Mouse (Mus musculus): Measurements from ENCODE around the gene Tmem216. TPM values are rescaled to one million over a fixed set of nuclear protein-coding genes. Genes with fewer than 3 reads are reported as not detected.
"Not testable (repeated sequence)": the region's sequence is repeated elsewhere in the genome, so short reads cannot be mapped to it uniquely, and the experiment has no call there.

Tmem216 gene
- polyA plus RNA-seq, 1 experiment from 2014 or later, result 47.8 TPM

- Histone ChIP-seq H3K36me3 (no peaks in the 10 kb centered on the region), H3K27ac (replicated peaks) (no peak overlapping the region), H3K27me3 (no peaks in the 10 kb centered on the region), H3K9ac (replicated peaks) (no peak overlapping the region), H3K9me3 (no peaks in the 10 kb centered on the region), H3K4me2 (replicated peaks) (no peak overlapping the region), H3K4me3 (no peak overlapping the region), H3K4me1 (no peaks in the 10 kb centered on the region)
- 73% methylated on average over 6 of the region's 6 CpGs for WGBS
- no peak for ATAC-seq (replicated peaks)
These were observed 5.7 kb upstream of the Tmem216 start for GRCm38 (mm10) chr19:10561558-10562314.

- Histone ChIP-seq H3K36me3 (no peaks in the 10 kb centered on the region), H3K9ac (replicated peaks) (no peak overlapping the region), H3K4me3 (no peak overlapping the region), H3K27me3 (no peaks in the 10 kb centered on the region), H3K4me2 (replicated peaks) (no peak overlapping the region), H3K9me3 (no peaks in the 10 kb centered on the region), H3K27ac (replicated peaks) (no peak overlapping the region), H3K4me1 (peaks cover 9% of the 10 kb centered on the region)
- no peak for ATAC-seq (replicated peaks)
- WGBS, result 37% methylated on average over 5 of the region's 5 CpGs
These were observed 4.1 kb upstream of the Tmem216 start for GRCm38 (mm10) chr19:10560108-10560507.

- H3K27ac ChIP-seq (replicated peaks); H3K27me3 ChIP-seq; ATAC-seq (replicated peaks); H3K9ac ChIP-seq (replicated peaks); H3K9me3 ChIP-seq; H3K4me2 ChIP-seq (replicated peaks); H3K4me3 ChIP-seq; H3K36me3 ChIP-seq: not testable (repeated sequence)
- 74% methylated on average over 4 of the region's 4 CpGs for WGBS
- H3K4me1 ChIP-seq, result peaks cover 21% of the 10 kb centered on the region
These were observed 1.9 kb upstream of the Tmem216 start for GRCm38 (mm10) chr19:10557837-10558375.

- no peak overlapping the region for H3K9ac ChIP-seq (replicated peaks)
- ATAC-seq (replicated peaks), result no peak
- no peaks in the 10 kb centered on the region for H3K36me3 ChIP-seq
- WGBS, result 65% methylated on average over 2 of the region's 2 CpGs
- H3K9me3 ChIP-seq, result no peaks in the 10 kb centered on the region
- H3K27me3 ChIP-seq, result no peaks in the 10 kb centered on the region
- no peak overlapping the region for H3K27ac ChIP-seq (replicated peaks)
- no peak overlapping the region for H3K4me2 ChIP-seq (replicated peaks)
- H3K4me3 ChIP-seq, result no peak overlapping the region
- H3K4me1 ChIP-seq, result peaks cover 21% of the 10 kb centered on the region
These were observed 1.4 kb upstream of the Tmem216 start for GRCm38 (mm10) chr19:10557430-10557829.

GRCm38 (mm10) chr19:10557001-10557400 lies 963 bp upstream of the Tmem216 start:
- Histone ChIP-seq H3K27me3 (no peaks in the 10 kb centered on the region), H3K4me1 (peaks cover 21% of the 10 kb centered on the region), H3K9me3 (no peaks in the 10 kb centered on the region), H3K36me3 (peaks cover 2% of the 10 kb centered on the region), H3K4me2 (replicated peaks) (no peak overlapping the region), H3K9ac (replicated peaks) (no peak overlapping the region), H3K4me3 (no peak overlapping the region), H3K27ac (replicated peaks) (no peak overlapping the region)
- 61% methylated on average over 2 of the region's 2 CpGs for WGBS
- no peak for ATAC-seq (replicated peaks)

- Histone ChIP-seq H3K36me3 (peaks cover 87% of the 10 kb centered on the region), H3K9ac (replicated peaks) (no peak overlapping the region), H3K9me3 (no peaks in the 10 kb centered on the region), H3K4me1 (no peaks in the 10 kb centered on the region), H3K4me2 (replicated peaks) (no peak overlapping the region), H3K4me3 (no peak overlapping the region), H3K27me3 (no peaks in the 10 kb centered on the region), H3K27ac (replicated peaks) (no peak overlapping the region)
- 96% methylated on average over 5 of the region's 5 CpGs for WGBS
- no peak for ATAC-seq (replicated peaks)
These were observed 16.6 kb downstream of the Tmem216 start for GRCm38 (mm10) chr19:10539454-10539853.

- Histone ChIP-seq H3K9me3 (no peaks in the 10 kb centered on the region), H3K36me3 (peaks cover 52% of the 10 kb centered on the region), H3K27ac (replicated peaks) (no peak overlapping the region), H3K4me2 (replicated peaks) (no peak overlapping the region), H3K27me3 (no peaks in the 10 kb centered on the region), H3K4me1 (peaks cover 23% of the 10 kb centered on the region), H3K9ac (replicated peaks) (no peak overlapping the region), H3K4me3 (no peak overlapping the region)
- WGBS, result 93% methylated on average over 1 of the region's 1 CpGs
- ATAC-seq (replicated peaks), result no peak
These were observed 26.0 kb downstream of the Tmem216 start for GRCm38 (mm10) chr19:10530082-10530481.

- under 1% methylated on average over 11 of the region's 11 CpGs for WGBS
- H3K4me2 ChIP-seq (replicated peaks), result peak within 1 kb of the TSS; percentile 70
- H3K4me3 ChIP-seq, result peak within 1 kb of the TSS; percentile 83
- peaks cover 18% of the 10 kb centered on the region for H3K36me3 ChIP-seq
- peak within 1 kb of the TSS; percentile 96 for H3K9ac ChIP-seq (replicated peaks)
- no peak for ATAC-seq (replicated peaks)
- H3K27ac ChIP-seq (replicated peaks), result peak within 1 kb of the TSS; percentile 94
- H3K9me3 ChIP-seq, result no peaks in the 10 kb centered on the region
- H3K27me3 ChIP-seq, result no peaks in the 10 kb centered on the region
- H3K4me1 ChIP-seq, result peaks cover 37% of the 10 kb centered on the region
These were observed 30.1 kb downstream of the Tmem216 start, which contains the start of gene Sdhaf2 for GRCm38 (mm10) chr19:10525910-10526309. Gene Sdhaf2 (minus strand): TSS chr19:10526142.

GRCm38 (mm10) chr19:10525106-10525901 lies 30.7 kb downstream of the Tmem216 start, which contains the start of gene Cpsf7:
Gene Cpsf7 (plus strand): TSS chr19:10525266.
- Histone ChIP-seq H3K9me3 (no peaks in the 10 kb centered on the region), H3K4me1 (peaks cover 37% of the 10 kb centered on the region), H3K9ac (replicated peaks) (peak within 1 kb of the TSS; percentile 96), H3K4me3 (peak within 1 kb of the TSS; percentile 83), H3K4me2 (replicated peaks) (peak within 1 kb of the TSS; percentile 70), H3K27ac (replicated peaks) (peak within 1 kb of the TSS; percentile 94), H3K36me3 (peaks cover 12% of the 10 kb centered on the region), H3K27me3 (no peaks in the 10 kb centered on the region)
- WGBS, result under 1% methylated on average over 87 of the region's 93 CpGs
- ATAC-seq (replicated peaks), result peak; percentile 96

- no peak for ATAC-seq (replicated peaks)
- WGBS, result 2% methylated on average over 19 of the region's 19 CpGs
- Histone ChIP-seq H3K4me3 (peak overlapping the region; percentile 83), H3K27me3 (no peaks in the 10 kb centered on the region), H3K4me2 (replicated peaks) (peak overlapping the region; percentile 70), H3K4me1 (peaks cover 37% of the 10 kb centered on the region), H3K27ac (replicated peaks) (peak overlapping the region; percentile 94), H3K36me3 (peaks cover 6% of the 10 kb centered on the region), H3K9me3 (no peaks in the 10 kb centered on the region), H3K9ac (replicated peaks) (peak overlapping the region; percentile 96)
These were observed 31.3 kb downstream of the Tmem216 start for GRCm38 (mm10) chr19:10524784-10525105.

- no peaks in the 10 kb centered on the region for H3K9me3 ChIP-seq
- peak overlapping the region; percentile 70 for H3K4me2 ChIP-seq (replicated peaks)
- no peak overlapping the region for H3K4me3 ChIP-seq
- ATAC-seq (replicated peaks), result no peak
- H3K27ac ChIP-seq (replicated peaks), result no peak overlapping the region
- H3K36me3 ChIP-seq, result peaks cover 6% of the 10 kb centered on the region
- 87% methylated on average over 5 of the region's 5 CpGs for WGBS
- H3K9ac ChIP-seq (replicated peaks), result no peak overlapping the region
- no peaks in the 10 kb centered on the region for H3K27me3 ChIP-seq
- peaks cover 37% of the 10 kb centered on the region for H3K4me1 ChIP-seq
These were observed 32.5 kb downstream of the Tmem216 start for GRCm38 (mm10) chr19:10523483-10524080.

GRCm38 (mm10) chr19:10521926-10522325 lies 34.1 kb downstream of the Tmem216 start:
- ATAC-seq (replicated peaks), result no peak
- WGBS, result 94% methylated on average over 1 of the region's 1 CpGs
- H3K4me1 ChIP-seq, result peaks cover 24% of the 10 kb centered on the region
- no peak overlapping the region for H3K9ac ChIP-seq (replicated peaks)
- H3K36me3 ChIP-seq, result peaks cover 3% of the 10 kb centered on the region; the same call in 1 of the 2 replicates
- H3K27ac ChIP-seq (replicated peaks), result no peak overlapping the region
- H3K27me3 ChIP-seq, result no peaks in the 10 kb centered on the region
- no peak overlapping the region for H3K4me3 ChIP-seq
- no peaks in the 10 kb centered on the region for H3K9me3 ChIP-seq
- no peak overlapping the region for H3K4me2 ChIP-seq (replicated peaks)

Data from forebrain, embryonic 15.5 days (tissue).